Mouse (Mus musculus): ENCODE results near the gene Cers2. TPM values are rescaled to one million over a fixed set of nuclear protein-coding genes. Genes with fewer than 3 reads are reported as not detected.

Cers2 gene
- polyA plus RNA-seq, 1 experiment from 2014 or later = 109 TPM

- no peak overlapping the region for H3K4me3 ChIP-seq (ENCODE audit: low read depth, low read length)
- WGBS = 91% methylated on average over 12 of the region's 12 CpGs
- H3K36me3 ChIP-seq (ENCODE audit: control insufficient read depth, insufficient read depth, low read length) = peaks cover 2% of the 10 kb centered on the region; the same call in 1 of the 2 replicates
- no peak for DNase-seq (ENCODE audit: low spot score)
- no peak overlapping the region for H3K9ac ChIP-seq (ENCODE audit: low read length)
- H3K27me3 ChIP-seq (ENCODE audit: control insufficient read depth, insufficient read depth, low read length) = no peaks in the 10 kb centered on the region
- 0 out of 2 replicates have a peak, but pooled peaks cover 5% of the 10 kb centered on the region for H3K4me1 ChIP-seq (ENCODE audit: control insufficient read depth, insufficient read depth, low read length)
- H3K27ac ChIP-seq (ENCODE audit: low read depth, low read length) = no peak overlapping the region
- ATAC-seq (ENCODE audit: insufficient read depth, low FRiP score, low TSS enrichment) = no peak
- H3K4me2 ChIP-seq (ENCODE audit: low read depth) = peak overlapping the region; percentile 74; the same call in 1 of the 2 replicates
- no peaks in the 10 kb centered on the region for H3K9me3 ChIP-seq (ENCODE audit: control insufficient read depth, low read length)
Observed at GRCm38 (mm10) chr3:95284501-95285281, 29.9 kb upstream of the Cers2 start.

GRCm38 (mm10) chr3:95285390-95285789, 29.2 kb upstream of the Cers2 start:
- ATAC-seq (ENCODE audit: insufficient read depth, low FRiP score, low TSS enrichment) = no peak
- H3K4me1 ChIP-seq (ENCODE audit: control insufficient read depth, insufficient read depth, low read length) = 0 out of 2 replicates have a peak, but pooled peaks cover 5% of the 10 kb centered on the region
- H3K27me3 ChIP-seq (ENCODE audit: control insufficient read depth, insufficient read depth, low read length) = no peaks in the 10 kb centered on the region
- H3K9me3 ChIP-seq (ENCODE audit: control insufficient read depth, low read length) = no peaks in the 10 kb centered on the region
- no peak for DNase-seq (ENCODE audit: low spot score)
- H3K27ac ChIP-seq (ENCODE audit: low read depth, low read length) = no peak overlapping the region
- WGBS = 92% methylated on average over 5 of the region's 5 CpGs
- H3K4me2 ChIP-seq (ENCODE audit: low read depth) = no peak overlapping the region
- H3K9ac ChIP-seq (ENCODE audit: low read length) = no peak overlapping the region
- H3K36me3 ChIP-seq (ENCODE audit: control insufficient read depth, insufficient read depth, low read length) = peaks cover 2% of the 10 kb centered on the region; the same call in 1 of the 2 replicates
- no peak overlapping the region for H3K4me3 ChIP-seq (ENCODE audit: low read depth, low read length)

- no peak for DNase-seq (ENCODE audit: low spot score)
- Histone ChIP-seq H3K27ac (ENCODE audit: low read depth, low read length) (no peak overlapping the region), H3K27me3 (ENCODE audit: control insufficient read depth, insufficient read depth, low read length) (no peaks in the 10 kb centered on the region), H3K9me3 (ENCODE audit: control insufficient read depth, low read length) (no peaks in the 10 kb centered on the region), H3K4me2 (ENCODE audit: low read depth) (no peak overlapping the region), H3K4me1 (ENCODE audit: control insufficient read depth, insufficient read depth, low read length) (0 out of 2 replicates have a peak, but pooled peaks cover 5% of the 10 kb centered on the region), H3K36me3 (ENCODE audit: control insufficient read depth, insufficient read depth, low read length) (peaks cover 2% of the 10 kb centered on the region; the same call in 1 of the 2 replicates), H3K4me3 (ENCODE audit: low read depth, low read length) (no peak overlapping the region), H3K9ac (ENCODE audit: low read length) (no peak overlapping the region)
- no peak for ATAC-seq (ENCODE audit: insufficient read depth, low FRiP score, low TSS enrichment)
- WGBS = 78% methylated on average over 5 of the region's 5 CpGs
Observed at GRCm38 (mm10) chr3:95286011-95286410, 28.6 kb upstream of the Cers2 start.

GRCm38 (mm10) chr3:95286510-95286909, 28.1 kb upstream of the Cers2 start:
- no peak for DNase-seq (ENCODE audit: low spot score)
- H3K27ac ChIP-seq (ENCODE audit: low read depth, low read length) = no peak overlapping the region
- H3K9ac ChIP-seq (ENCODE audit: low read length) = no peak overlapping the region
- no peak for ATAC-seq (ENCODE audit: insufficient read depth, low FRiP score, low TSS enrichment)
- H3K27me3 ChIP-seq (ENCODE audit: control insufficient read depth, insufficient read depth, low read length) = no peaks in the 10 kb centered on the region
- H3K36me3 ChIP-seq (ENCODE audit: control insufficient read depth, insufficient read depth, low read length) = peaks cover 2% of the 10 kb centered on the region; the same call in 1 of the 2 replicates
- 0 out of 2 replicates have a peak, but pooled peaks cover 5% of the 10 kb centered on the region for H3K4me1 ChIP-seq (ENCODE audit: control insufficient read depth, insufficient read depth, low read length)
- 92% methylated on average over 7 of the region's 7 CpGs for WGBS
- no peak overlapping the region for H3K4me3 ChIP-seq (ENCODE audit: low read depth, low read length)
- no peaks in the 10 kb centered on the region for H3K9me3 ChIP-seq (ENCODE audit: control insufficient read depth, low read length)
- H3K4me2 ChIP-seq (ENCODE audit: low read depth) = no peak overlapping the region

- ATAC-seq (ENCODE audit: insufficient read depth, low FRiP score, low TSS enrichment) (no peak), DNase-seq (ENCODE audit: low spot score) (no peak)
- no peak overlapping the region for H3K4me3 ChIP-seq (ENCODE audit: low read depth, low read length)
- H3K4me1 ChIP-seq (ENCODE audit: control insufficient read depth, insufficient read depth, low read length) = 0 out of 2 replicates have a peak, but pooled peaks cover 5% of the 10 kb centered on the region
- no peaks in the 10 kb centered on the region for H3K9me3 ChIP-seq (ENCODE audit: control insufficient read depth, low read length)
- H3K9ac ChIP-seq (ENCODE audit: low read length) = no peak overlapping the region
- WGBS = 91% methylated on average over 3 of the region's 3 CpGs
- H3K4me2 ChIP-seq (ENCODE audit: low read depth) = no peak overlapping the region
- no peak overlapping the region for H3K27ac ChIP-seq (ENCODE audit: low read depth, low read length)
- no peaks in the 10 kb centered on the region for H3K27me3 ChIP-seq (ENCODE audit: control insufficient read depth, insufficient read depth, low read length)
- H3K36me3 ChIP-seq (ENCODE audit: control insufficient read depth, insufficient read depth, low read length) = peaks cover 2% of the 10 kb centered on the region
Observed at GRCm38 (mm10) chr3:95287541-95287940, 27.1 kb upstream of the Cers2 start.

- H3K9ac ChIP-seq (ENCODE audit: low read length) = no peak overlapping the region
- no peak overlapping the region for H3K4me2 ChIP-seq (ENCODE audit: low read depth)
- no peaks in the 10 kb centered on the region for H3K9me3 ChIP-seq (ENCODE audit: control insufficient read depth, low read length)
- H3K4me1 ChIP-seq (ENCODE audit: control insufficient read depth, insufficient read depth, low read length) = no peaks in the 10 kb centered on the region
- no peaks in the 10 kb centered on the region for H3K27me3 ChIP-seq (ENCODE audit: control insufficient read depth, insufficient read depth, low read length)
- peaks cover 2% of the 10 kb centered on the region for H3K36me3 ChIP-seq (ENCODE audit: control insufficient read depth, insufficient read depth, low read length)
- DNase-seq (ENCODE audit: low spot score) = no peak
- ATAC-seq (ENCODE audit: insufficient read depth, low FRiP score, low TSS enrichment) = no peak
- H3K4me3 ChIP-seq (ENCODE audit: low read depth, low read length) = no peak overlapping the region
- 91% methylated on average over 4 of the region's 4 CpGs for WGBS
- no peak overlapping the region for H3K27ac ChIP-seq (ENCODE audit: low read depth, low read length)
Observed at GRCm38 (mm10) chr3:95289419-95289818, 25.2 kb upstream of the Cers2 start.

DNA sequence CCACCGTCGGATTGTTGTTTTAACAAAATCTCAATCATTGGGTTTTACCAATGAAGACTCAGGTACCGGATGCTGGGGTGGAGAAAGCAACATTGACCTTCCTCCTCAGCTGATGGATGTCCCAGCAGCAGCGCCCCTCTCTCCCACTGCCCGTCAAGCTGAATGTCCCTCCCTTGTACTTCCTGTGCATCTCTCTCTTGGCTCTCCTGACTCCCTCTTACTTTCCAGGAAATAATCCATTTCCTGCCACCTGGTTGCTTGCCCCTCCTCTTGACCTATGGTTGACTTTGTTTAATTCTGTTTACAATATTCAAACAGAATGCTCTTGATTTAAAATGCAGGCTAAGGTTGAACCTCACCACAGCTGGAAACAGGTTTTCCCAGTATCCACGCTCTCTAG, 24.4 kb upstream of the Cers2 start:
- WGBS = 78% methylated on average over 6 of the region's 6 CpGs
- Histone ChIP-seq H3K4me3 (ENCODE audit: low read depth, low read length) (no peak overlapping the region), H3K9me3 (ENCODE audit: control insufficient read depth, low read length) (no peaks in the 10 kb centered on the region), H3K36me3 (ENCODE audit: control insufficient read depth, insufficient read depth, low read length) (peaks cover 2% of the 10 kb centered on the region), H3K9ac (ENCODE audit: low read length) (no peak overlapping the region), H3K4me2 (ENCODE audit: low read depth) (no peak overlapping the region), H3K27me3 (ENCODE audit: control insufficient read depth, insufficient read depth, low read length) (no peaks in the 10 kb centered on the region), H3K4me1 (ENCODE audit: control insufficient read depth, insufficient read depth, low read length) (no peaks in the 10 kb centered on the region), H3K27ac (ENCODE audit: low read depth, low read length) (no peak overlapping the region)
- ATAC-seq (ENCODE audit: insufficient read depth, low FRiP score, low TSS enrichment) = no peak
- DNase-seq (ENCODE audit: low spot score) = no peak

DNA sequence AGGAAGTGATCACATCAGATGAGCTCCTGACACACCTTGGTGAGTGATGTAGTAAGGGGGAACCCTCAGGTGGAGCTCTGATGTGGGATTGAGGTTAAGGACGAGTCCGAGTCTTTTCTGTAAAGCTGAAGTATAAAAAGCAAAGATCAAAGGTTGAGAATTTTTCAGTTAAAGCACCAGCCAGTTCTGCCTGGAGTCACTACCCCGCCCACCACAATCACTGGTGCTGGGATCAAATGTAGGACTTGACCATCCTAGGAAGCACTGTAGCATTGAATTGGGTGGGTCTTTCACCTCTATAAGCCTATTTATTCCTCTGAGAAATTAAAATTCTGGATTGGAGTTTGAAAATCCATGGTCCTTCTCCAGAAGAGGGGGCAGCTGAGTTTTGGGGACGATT, 23.6 kb upstream of the Cers2 start:
- H3K4me1 ChIP-seq (ENCODE audit: control insufficient read depth, insufficient read depth, low read length) = no peaks in the 10 kb centered on the region
- H3K4me2 ChIP-seq (ENCODE audit: low read depth) = no peak overlapping the region
- no peak overlapping the region for H3K27ac ChIP-seq (ENCODE audit: low read depth, low read length)
- peaks cover 2% of the 10 kb centered on the region for H3K36me3 ChIP-seq (ENCODE audit: control insufficient read depth, insufficient read depth, low read length)
- DNase-seq (ENCODE audit: low spot score) = no peak
- no peak overlapping the region for H3K9ac ChIP-seq (ENCODE audit: low read length)
- ATAC-seq (ENCODE audit: insufficient read depth, low FRiP score, low TSS enrichment) = no peak
- no peaks in the 10 kb centered on the region for H3K9me3 ChIP-seq (ENCODE audit: control insufficient read depth, low read length)
- no peaks in the 10 kb centered on the region for H3K27me3 ChIP-seq (ENCODE audit: control insufficient read depth, insufficient read depth, low read length)
- WGBS = 89% methylated on average over 4 of the region's 4 CpGs
- H3K4me3 ChIP-seq (ENCODE audit: low read depth, low read length) = no peak overlapping the region

DNA sequence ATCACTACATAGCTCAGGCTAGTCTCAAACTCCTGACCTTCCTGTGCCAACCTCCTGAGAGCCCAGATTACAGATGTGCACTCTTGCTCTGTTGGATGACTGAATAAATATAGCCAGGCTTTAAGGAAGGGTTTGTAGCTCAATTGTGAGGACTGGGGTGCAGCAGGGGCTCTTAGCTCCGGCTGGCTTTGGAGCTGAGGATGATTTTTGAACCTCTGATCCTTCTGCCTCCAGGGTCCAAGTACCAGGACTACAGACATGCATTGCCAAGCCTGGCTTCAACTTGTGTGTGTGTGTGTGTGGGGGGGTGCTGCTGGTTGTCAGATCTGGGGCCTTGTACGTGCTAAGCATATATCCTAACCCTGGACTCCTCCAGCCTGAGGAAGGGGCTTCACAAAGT, 21.7 kb upstream of the Cers2 start:
- Histone ChIP-seq H3K27me3 (ENCODE audit: control insufficient read depth, insufficient read depth, low read length) (no peaks in the 10 kb centered on the region), H3K4me3 (ENCODE audit: low read depth, low read length) (no peak overlapping the region), H3K9me3 (ENCODE audit: control insufficient read depth, low read length) (no peaks in the 10 kb centered on the region), H3K9ac (ENCODE audit: low read length) (no peak overlapping the region), H3K27ac (ENCODE audit: low read depth, low read length) (no peak overlapping the region), H3K36me3 (ENCODE audit: control insufficient read depth, insufficient read depth, low read length) (peaks cover 2% of the 10 kb centered on the region), H3K4me1 (ENCODE audit: control insufficient read depth, insufficient read depth, low read length) (no peaks in the 10 kb centered on the region), H3K4me2 (ENCODE audit: low read depth) (no peak overlapping the region)
- no peak for ATAC-seq (ENCODE audit: insufficient read depth, low FRiP score, low TSS enrichment)
- no peak for DNase-seq (ENCODE audit: low spot score)
- 84% methylated on average over 2 of the region's 2 CpGs for WGBS
